Mouse (Mus musculus): ENCODE measurements around the gene Hist2h2ab. TPM values are rescaled to one million over a fixed set of nuclear protein-coding genes. Genes with fewer than 3 reads are reported as not detected.

The Hist2h2ab gene
- 1 to 10 TPM; 1.1 to 1.6 TPM for polyA plus RNA-seq (2017; shearing (Covaris generic))

GRCm38 (mm10) chr3:96219661-96220130, at the start of gene Hist2h2ab, which contains the start of gene Bola1:
TSS of gene Hist2h2ab (plus strand) at chr3:96219865.
TSS of gene Bola1 (minus strand) at chr3:96219709.

GRCm38 (mm10) chr3:96172197-96173178, 47.2 kb upstream of the Hist2h2ab start, which contains the start of gene Sf3b4:
TSS of gene Sf3b4 (plus strand) at chr3:96172332.

GRCm38 (mm10) chr3:96180727-96181477, 38.8 kb upstream of the Hist2h2ab start, which contains the start of gene Sv2a:
TSS of gene Sv2a (plus strand) at chr3:96181151.

GRCm38 (mm10) chr3:96220765-96221639, 1.3 kb downstream of the Hist2h2ab start, which contains the start of the genes Hist2h2ac and Hist2h2be:
TSS of gene Hist2h2ac (minus strand) at chr3:96220880.
TSS of gene Hist2h2be (plus strand) at chr3:96221119.

GRCm38 (mm10) chr3:96238954-96239793, 19.5 kb downstream of the Hist2h2ab start, which contains the start of gene Hist2h3c2:
TSS of gene Hist2h3c2 (minus strand) at chr3:96239127.

DNA sequence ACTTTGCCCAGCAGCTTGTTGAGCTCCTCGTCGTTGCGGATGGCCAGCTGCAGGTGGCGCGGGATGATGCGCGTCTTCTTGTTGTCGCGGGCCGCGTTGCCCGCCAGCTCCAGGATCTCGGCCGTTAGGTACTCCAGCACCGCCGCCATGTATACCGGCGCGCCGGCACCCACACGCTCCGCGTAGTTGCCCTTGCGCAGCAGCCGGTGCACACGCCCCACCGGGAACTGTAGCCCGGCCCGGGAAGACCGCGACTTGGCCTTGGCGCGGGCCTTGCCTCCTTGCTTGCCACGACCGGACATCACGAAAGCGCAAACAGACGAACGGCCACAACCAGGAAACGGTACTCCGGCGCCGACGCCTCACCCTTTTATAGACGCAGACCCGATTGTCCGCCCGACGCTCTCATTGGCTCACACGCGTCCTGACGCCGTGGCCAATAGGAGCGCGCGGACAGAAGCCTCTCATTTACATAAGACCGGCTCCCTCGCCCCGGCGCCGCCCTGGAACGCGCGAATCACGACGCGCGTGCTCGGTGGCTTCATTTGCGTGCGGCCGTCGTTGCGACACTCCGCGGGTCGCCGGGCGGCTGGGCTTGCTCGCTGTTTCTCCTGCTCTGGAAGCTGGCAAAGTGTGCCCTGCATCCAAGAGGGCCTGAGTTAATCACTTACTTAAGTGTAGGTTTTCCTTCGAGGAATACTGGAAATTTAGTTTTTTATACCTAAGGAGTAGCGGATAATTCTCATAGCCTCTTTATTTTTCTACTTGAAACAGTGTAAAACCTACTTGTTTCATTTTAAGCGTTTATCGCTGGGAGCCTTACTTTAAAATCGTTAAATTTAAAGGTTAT, 20.5 kb downstream of the Hist2h2ab start, which contains the start of gene Hist2h2aa2:
Hist2h2aa2 (minus strand) TSS at position 328 of the 850 bp plus-strand sequence.

GRCm38 (mm10) chr3:96245003-96245886, 25.6 kb downstream of the Hist2h2ab start, which contains the start of gene Hist2h2aa1:
TSS of gene Hist2h2aa1 (plus strand) at chr3:96245497.

DNA sequence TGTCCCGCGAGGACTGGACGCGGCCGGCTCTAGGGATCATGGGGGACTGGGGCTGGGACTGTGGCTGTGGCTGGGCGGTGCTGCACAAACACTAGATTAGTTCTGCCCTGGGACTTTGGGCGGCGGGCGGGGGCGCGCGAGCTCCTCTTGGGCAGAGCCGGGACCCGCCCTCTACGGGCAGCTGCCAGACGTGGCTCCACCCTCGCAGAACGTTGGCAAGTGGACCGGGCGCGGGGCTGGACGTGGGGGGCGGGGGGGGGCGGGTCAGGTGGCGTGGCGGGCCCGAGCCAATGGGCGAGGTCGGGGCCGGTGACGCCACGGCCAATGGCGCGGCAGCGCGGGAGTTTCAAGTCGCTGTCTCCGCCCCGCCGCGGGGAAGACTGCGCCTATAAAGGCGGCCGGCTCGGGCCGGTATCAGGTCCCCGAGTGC, 26.8 kb downstream of the Hist2h2ab start, which contains the start of gene Hist2h3c1:
Hist2h3c1 (plus strand) TSS at position 259 of the 430 bp plus-strand sequence.

DNA sequence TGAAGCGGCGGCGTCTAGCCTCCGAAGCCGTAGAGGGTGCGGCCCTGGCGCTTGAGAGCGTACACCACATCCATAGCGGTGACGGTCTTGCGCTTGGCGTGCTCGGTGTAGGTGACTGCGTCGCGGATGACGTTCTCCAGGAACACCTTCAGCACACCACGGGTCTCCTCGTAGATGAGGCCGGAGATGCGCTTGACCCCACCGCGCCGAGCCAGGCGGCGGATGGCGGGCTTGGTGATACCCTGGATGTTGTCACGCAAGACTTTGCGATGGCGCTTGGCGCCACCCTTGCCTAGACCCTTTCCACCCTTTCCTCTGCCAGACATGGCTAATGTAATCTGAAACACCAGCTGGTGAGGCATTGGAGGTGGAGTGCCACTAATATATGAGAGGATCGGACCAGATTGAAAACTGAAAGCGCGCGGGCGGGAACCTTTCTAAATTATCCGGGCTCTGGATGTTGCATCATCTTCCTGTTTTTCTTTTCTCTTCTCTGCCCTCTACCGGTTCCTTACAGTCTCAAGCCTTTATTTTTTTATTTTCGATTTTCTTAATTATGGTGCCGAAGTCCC, 43.4 kb downstream of the Hist2h2ab start, which contains the start of gene Hist2h4:
Hist2h4 (minus strand) TSS at position 333 of the 572 bp plus-strand sequence.

DNA sequence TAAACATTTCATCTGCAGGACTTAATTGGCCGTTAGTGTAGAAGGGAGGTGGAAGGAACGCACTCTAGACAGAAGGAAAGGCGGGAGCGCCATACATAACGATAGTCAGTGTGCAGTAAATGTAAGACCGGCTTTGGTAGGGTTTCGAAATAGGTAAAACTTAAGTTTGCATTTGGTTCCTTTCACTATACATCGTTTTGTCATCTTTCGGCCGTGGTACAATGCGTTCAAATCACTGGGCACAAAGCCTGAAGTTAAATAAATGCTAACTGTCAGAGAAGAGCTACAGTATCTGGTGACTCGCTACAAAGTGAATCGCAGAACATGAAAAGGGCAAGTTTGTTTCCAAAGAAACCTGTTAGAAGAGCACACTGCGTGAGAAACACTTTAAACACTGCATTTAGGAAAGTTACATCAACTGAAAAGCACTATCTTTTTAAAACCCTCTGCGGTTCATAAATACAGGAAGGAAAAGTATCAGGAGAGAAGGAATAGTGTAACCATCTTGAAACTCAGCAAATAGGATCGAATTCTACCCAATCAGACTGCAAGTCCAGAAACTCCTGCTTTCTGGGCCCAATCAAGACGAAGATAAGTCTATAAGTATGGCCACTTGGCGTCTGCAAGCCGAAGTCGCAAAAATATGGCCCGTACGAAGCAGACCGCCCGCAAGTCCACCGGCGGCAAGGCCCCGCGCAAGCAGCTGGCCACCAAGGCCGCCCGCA, 48.5 kb downstream of the Hist2h2ab start, which contains the start of gene Hist2h3b:
Hist2h3b (plus strand) TSS at position 604 of the 725 bp plus-strand sequence.

Other genes with a start within 250 kb of the Hist2h2ab start
- gene Plekho1, start 223.9 kb upstream of the Hist2h2ab start, polyA plus RNA-seq (2017; shearing (Covaris generic)): 10 to 100 TPM in 1 of 2 experiments, 1 to 10 TPM in 1; 8.6 to 24.9 TPM
- 10 to 100 TPM; 24.6 to 40.2 TPM for gene Vps45, start 161.4 kb upstream of the Hist2h2ab start, polyA plus RNA-seq (2017; shearing (Covaris generic))
- 10 to 100 TPM; 12.6 to 13.5 TPM for gene Otud7b, start 115.3 kb upstream of the Hist2h2ab start, polyA plus RNA-seq (2017; shearing (Covaris generic))
- gene Mtmr11, start 57.9 kb upstream of the Hist2h2ab start, polyA plus RNA-seq (2017; shearing (Covaris generic)): 1 to 10 TPM; 2.7 to 3.0 TPM
- gene Sf3b4, start 47.5 kb upstream of the Hist2h2ab start, polyA plus RNA-seq (2017; shearing (Covaris generic)): 100 to 1,000 TPM; 137 to 149 TPM
- 1 to 10 TPM; 3.1 to 4.0 TPM for gene Sv2a, start 38.7 kb upstream of the Hist2h2ab start, polyA plus RNA-seq (2017; shearing (Covaris generic))
- gene Bola1, start 156 bp upstream of the Hist2h2ab start, polyA plus RNA-seq (2017; shearing (Covaris generic)): 10 to 100 TPM; 21.5 to 30.7 TPM
- gene Hist2h2ac, start 1.0 kb downstream of the Hist2h2ab start, polyA plus RNA-seq (2017; shearing (Covaris generic)): 10 to 100 TPM in 1 of 2 experiments, 1 to 10 TPM in 1; 6.4 to 10.1 TPM
- 1 to 10 TPM; 5.0 to 5.9 TPM for gene Hist2h2be, start 1.3 kb downstream of the Hist2h2ab start, polyA plus RNA-seq (2017; shearing (Covaris generic))
- gene Hist2h3c2, start 19.3 kb downstream of the Hist2h2ab start, polyA plus RNA-seq (2017; shearing (Covaris generic)): under 1 TPM in 1 of 2 experiments, not detected in 1; 0.25 TPM
- 10 to 100 TPM; 51.7 to 57.6 TPM for gene Hist2h2aa2, start 20.4 kb downstream of the Hist2h2ab start, polyA plus RNA-seq (2017; shearing (Covaris generic))
- gene Hist2h2aa1, start 25.6 kb downstream of the Hist2h2ab start, polyA plus RNA-seq (2017; shearing (Covaris generic)): not detected
- not detected for gene Hist2h3c1, start 26.8 kb downstream of the Hist2h2ab start, polyA plus RNA-seq (2017; shearing (Covaris generic))
- 1 to 10 TPM; 1.3 to 1.4 TPM for gene Hist2h4, start 43.4 kb downstream of the Hist2h2ab start, polyA plus RNA-seq (2017; shearing (Covaris generic))
- gene Hist2h3b, start 48.8 kb downstream of the Hist2h2ab start, polyA plus RNA-seq (2017; shearing (Covaris generic)): 10 to 100 TPM in 1 of 2 experiments, 1 to 10 TPM in 1; 9.4 to 10.6 TPM
- 1 to 10 TPM; 4.5 to 6.4 TPM for gene Hist2h2bb, start 49.9 kb downstream of the Hist2h2ab start, polyA plus RNA-seq (2017; shearing (Covaris generic))
- 1 to 10 TPM in 1 of 2 experiments, under 1 TPM in 1; 0.92 to 1.8 TPM for gene Fcgr1, start 74.1 kb downstream of the Hist2h2ab start, polyA plus RNA-seq (2017; shearing (Covaris generic))
- not detected for gene BC107364, start 232.4 kb downstream of the Hist2h2ab start, polyA plus RNA-seq (2017; shearing (Covaris generic))

Measured in activated CD4-positive, CD25-positive, alpha-beta regulatory T cell (primary cell).